Mouse (Mus musculus) ES-Bruce4 (cell line): Measurements from ENCODE around the gene Cdc42ep1. TPM values are rescaled to one million over a fixed set of nuclear protein-coding genes. Genes with fewer than 3 reads are reported as not detected.

Experiments
- H3K27ac ChIP-seq: 2 replicates; pipeline ENCODE4 v1.5.1; 2012; ENCODE audit warnings: low read length, inconsistent platforms; ENCODE audit not compliant: insufficient read depth
- H3K27me3 ChIP-seq: 2 replicates; pipeline ENCODE4 v1.6.1; 2012; ENCODE audit warnings: mild to moderate bottlenecking, low read length, inconsistent platforms; ENCODE audit not compliant: control insufficient read depth, poor library complexity, insufficient read depth, severe bottlenecking
- H3K36me3 ChIP-seq: 2 replicates; pipeline ENCODE4 v1.6.1; 2012; ENCODE audit warnings: inconsistent platforms, mild to moderate bottlenecking, low read length, moderate library complexity; ENCODE audit not compliant: control insufficient read depth, poor library complexity, insufficient read depth, severe bottlenecking
- H3K4me1 ChIP-seq: one replicate; pipeline ENCODE4 v1.8.1; 2011; ENCODE audit warnings: low read length; ENCODE audit not compliant: control insufficient read depth, insufficient read depth
- H3K4me3 ChIP-seq: 2 replicates; pipeline ENCODE4 v1.5.1; 2011; ENCODE audit warnings: low read depth, mild to moderate bottlenecking, low read length
- H3K9ac ChIP-seq: 2 replicates; pipeline ENCODE4 v1.6.1; 2012; ENCODE audit warnings: low read depth, mild to moderate bottlenecking, inconsistent platforms; ENCODE audit not compliant: poor library complexity, severe bottlenecking
- H3K9me3 ChIP-seq: replicated peaks from 2 replicates; pipeline ENCODE4 v1.6.1; 2012; ENCODE audit warnings: mild to moderate bottlenecking, low read length, inconsistent platforms; ENCODE audit not compliant: control insufficient read depth, poor library complexity, insufficient read depth, severe bottlenecking
- CTCF ChIP-seq: IDR thresholded peaks from one replicate; pipeline ENCODE4 v1.8.1; 2011; ENCODE audit warnings: low read depth, low read length
- EP300 ChIP-seq: IDR thresholded peaks from 2 replicates; pipeline ENCODE4 v1.6.1; 2011; ENCODE audit warnings: low read depth, low read length; ENCODE audit not compliant: insufficient read depth
- POLR2A ChIP-seq: IDR thresholded peaks from one replicate; pipeline ENCODE4 v1.8.1; 2011; ENCODE audit warnings: low read length; ENCODE audit not compliant: insufficient read depth
- polyA plus RNA-seq: library from polyadenylated mRNA; stranded (reverse); fragments of >200 nt; gene quantifications from 2 replicates; pipeline ENCODE4 v1.2.4, GENCODE M21; 2011; ENCODE audit warnings: low read depth; ENCODE audit not compliant: missing spikeins, insufficient read depth, insufficient read length

Gene Cdc42ep1
- polyA plus RNA-seq, 1 experiment: 9.2 TPM

DNA sequence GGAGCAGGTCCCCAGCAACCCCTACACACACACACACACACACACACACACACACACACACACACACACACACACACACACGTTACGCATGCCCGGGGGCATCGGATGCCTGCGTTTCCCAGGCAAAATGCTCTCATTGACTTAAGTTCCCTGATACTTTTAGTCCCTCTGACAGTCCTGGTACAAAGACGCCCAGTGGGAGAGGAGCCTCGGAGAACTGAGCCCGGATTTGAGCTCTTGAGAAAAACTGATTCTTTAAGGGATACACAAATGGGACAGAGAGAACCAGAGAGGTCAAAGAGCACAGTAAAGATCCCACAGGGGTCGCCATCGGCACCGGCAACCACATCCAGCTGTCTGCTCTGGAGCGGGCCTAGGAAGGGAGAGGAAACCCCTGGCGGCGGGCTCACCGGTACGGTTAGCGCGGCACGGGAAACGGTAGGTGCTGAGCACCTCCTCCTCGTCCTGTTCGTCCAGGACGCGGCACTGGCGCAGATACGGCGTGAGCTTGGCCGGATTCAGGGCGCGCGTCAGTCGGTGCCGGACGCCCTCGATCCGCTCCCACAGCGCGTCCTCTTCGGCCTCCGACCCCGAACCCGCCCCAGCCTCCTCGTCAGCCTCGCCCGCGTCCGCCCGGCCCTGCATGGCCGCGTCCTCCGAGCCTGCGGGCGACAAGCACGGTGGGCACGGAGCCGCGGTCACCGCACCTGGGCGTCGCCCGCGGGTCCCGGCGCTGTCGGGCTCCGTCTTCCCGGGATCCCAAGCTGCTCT is 40.3 kb upstream of the Cdc42ep1 start:
- no peaks in the 10 kb centered on the region for H3K9me3 ChIP-seq
- peak overlapping the region; percentile 79 for H3K4me3 ChIP-seq
- no peaks in the 10 kb centered on the region for H3K27me3 ChIP-seq
- peak overlapping the region; percentile 86 for H3K9ac ChIP-seq
- no peak for TF ChIP-seq EP300
- peak; percentile 8 for TF ChIP-seq CTCF
- TF ChIP-seq POLR2A: no peak
- no peak overlapping the region for H3K27ac ChIP-seq
- H3K4me1 ChIP-seq: peaks cover 16% of the 10 kb centered on the region
- no peaks in the 10 kb centered on the region for H3K36me3 ChIP-seq

DNA sequence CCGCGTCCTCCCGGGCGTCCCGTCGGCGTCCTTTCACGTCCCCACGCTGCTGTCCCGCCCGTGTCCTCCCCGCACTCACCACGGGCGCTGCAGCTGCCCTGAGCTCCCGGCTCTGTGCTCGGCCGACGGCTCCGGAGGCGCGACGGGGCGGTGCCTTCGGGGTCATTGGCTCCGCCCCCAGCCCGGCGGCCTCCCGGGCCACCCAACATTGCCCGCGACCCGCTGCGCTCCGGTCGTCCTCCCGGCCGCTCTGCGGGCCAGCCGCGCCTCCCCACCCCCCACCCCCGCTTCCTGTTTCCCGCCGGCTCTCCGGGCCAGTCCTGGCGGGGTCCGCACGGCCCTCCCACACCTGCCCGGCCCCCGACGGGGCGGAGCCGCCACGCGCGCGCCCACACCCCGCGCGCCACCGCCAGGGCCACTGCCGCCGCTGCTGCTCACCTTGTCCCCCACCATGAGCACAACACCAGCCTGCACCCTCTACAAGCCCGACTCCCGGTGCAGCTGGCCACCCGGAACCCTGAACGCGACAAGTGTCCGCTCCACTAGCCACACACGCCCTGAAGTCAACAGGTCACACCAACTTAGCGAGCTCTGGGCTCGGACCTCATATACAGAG is 39.5 kb upstream of the Cdc42ep1 start, which contains the start of gene Card10:
TSS of gene Card10 (minus strand) at position 267 of the 616 bp plus-strand sequence.
- TF ChIP-seq EP300: 0 out of 2 replicates have a peak, but pooled peaks have one; percentile 27
- TF ChIP-seq CTCF: no peak
- Histone ChIP-seq H3K27ac (peak within 1 kb of the TSS; percentile 98), H3K27me3 (no peaks in the 10 kb centered on the region), H3K9ac (peak within 1 kb of the TSS; percentile 86), H3K4me1 (peaks cover 19% of the 10 kb centered on the region), H3K4me3 (peak within 1 kb of the TSS; percentile 79), H3K36me3 (no peaks in the 10 kb centered on the region), H3K9me3 (no peaks in the 10 kb centered on the region)

DNA sequence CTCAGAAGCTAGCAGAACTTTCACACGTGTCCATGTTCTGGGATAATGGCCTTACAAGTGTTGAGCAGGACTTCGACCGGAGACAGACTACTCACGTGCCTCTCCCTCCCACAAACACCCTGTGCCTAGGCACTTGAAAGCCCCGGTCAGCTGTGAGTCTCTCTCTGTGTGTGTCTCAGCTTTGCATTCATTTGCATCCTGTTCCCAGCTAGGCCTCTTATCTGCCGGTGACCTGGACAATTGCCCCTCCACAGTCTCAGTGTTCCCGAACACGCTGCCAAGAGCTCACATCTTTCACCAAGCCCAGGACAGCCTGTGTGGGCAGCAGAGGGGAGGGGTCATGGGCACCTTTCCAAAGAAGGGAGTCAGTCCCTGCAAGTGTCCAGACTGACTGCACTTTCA is 38.9 kb upstream of the Cdc42ep1 start:
- TF ChIP-seq EP300: no peak
- no peak for TF ChIP-seq CTCF
- no peak for TF ChIP-seq POLR2A
- Histone ChIP-seq H3K36me3 (no peaks in the 10 kb centered on the region), H3K27me3 (no peaks in the 10 kb centered on the region), H3K27ac (peak overlapping the region; percentile 98), H3K9me3 (no peaks in the 10 kb centered on the region), H3K4me1 (peaks cover 19% of the 10 kb centered on the region), H3K9ac (no peak overlapping the region), H3K4me3 (no peak overlapping the region; the same call in none of the 2 replicates)

DNA sequence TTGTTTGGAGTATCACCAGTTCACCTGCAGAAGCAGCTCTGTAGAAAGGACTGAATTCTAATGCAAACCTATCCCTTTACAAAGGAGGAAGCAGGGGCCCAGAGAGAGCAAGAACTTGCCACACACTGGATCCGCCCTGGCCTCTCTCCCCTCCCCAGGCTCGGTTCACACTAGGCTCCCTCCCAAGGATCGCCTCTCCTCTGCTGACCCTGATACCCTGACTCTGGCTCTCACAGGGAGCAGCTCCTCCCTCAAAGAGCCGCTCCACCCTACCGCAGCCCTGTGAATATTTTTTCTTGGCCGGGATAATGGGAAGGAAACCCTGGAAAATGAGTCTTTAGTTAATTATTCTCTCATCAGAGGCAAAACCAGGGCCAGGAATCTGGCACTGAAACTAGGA is 38.1 kb upstream of the Cdc42ep1 start:
- peak; percentile 76; the same call in 1 of the 2 replicates for TF ChIP-seq EP300
- TF ChIP-seq POLR2A: no peak
- H3K4me3 ChIP-seq: no peak overlapping the region
- peaks cover 20% of the 10 kb centered on the region for H3K4me1 ChIP-seq
- no peak overlapping the region for H3K9ac ChIP-seq
- no peaks in the 10 kb centered on the region for H3K36me3 ChIP-seq
- H3K27ac ChIP-seq: peak overlapping the region; percentile 98
- H3K9me3 ChIP-seq: no peaks in the 10 kb centered on the region
- no peaks in the 10 kb centered on the region for H3K27me3 ChIP-seq

DNA sequence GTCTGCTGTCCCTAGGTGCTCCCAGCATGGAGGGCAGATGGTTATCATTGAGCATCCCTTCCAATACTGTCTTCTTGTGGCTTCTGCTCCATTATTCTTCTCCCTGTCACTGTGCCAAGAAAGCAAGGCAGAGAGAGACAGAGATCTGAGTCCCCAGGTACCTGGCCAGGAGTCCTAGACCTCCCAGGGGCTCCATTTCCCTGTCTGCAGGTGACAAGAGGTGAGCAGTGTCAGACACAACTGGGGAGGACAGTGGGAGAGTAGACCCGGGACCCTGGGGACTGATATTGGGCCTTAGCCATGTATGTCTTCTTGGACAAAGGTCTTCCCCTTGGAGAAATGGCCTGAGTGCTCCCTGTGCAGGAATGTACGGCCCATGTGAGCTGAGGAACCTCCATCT is 37.1 kb upstream of the Cdc42ep1 start:
- no peaks in the 10 kb centered on the region for H3K36me3 ChIP-seq
- no peaks in the 10 kb centered on the region for H3K27me3 ChIP-seq
- H3K9me3 ChIP-seq: no peaks in the 10 kb centered on the region
- no peak for TF ChIP-seq CTCF
- TF ChIP-seq POLR2A: no peak
- TF ChIP-seq EP300: no peak
- peaks cover 25% of the 10 kb centered on the region for H3K4me1 ChIP-seq
- no peak overlapping the region for H3K4me3 ChIP-seq
- H3K27ac ChIP-seq: peak overlapping the region; percentile 47; the same call in 1 of the 2 replicates
- no peak overlapping the region for H3K9ac ChIP-seq

DNA sequence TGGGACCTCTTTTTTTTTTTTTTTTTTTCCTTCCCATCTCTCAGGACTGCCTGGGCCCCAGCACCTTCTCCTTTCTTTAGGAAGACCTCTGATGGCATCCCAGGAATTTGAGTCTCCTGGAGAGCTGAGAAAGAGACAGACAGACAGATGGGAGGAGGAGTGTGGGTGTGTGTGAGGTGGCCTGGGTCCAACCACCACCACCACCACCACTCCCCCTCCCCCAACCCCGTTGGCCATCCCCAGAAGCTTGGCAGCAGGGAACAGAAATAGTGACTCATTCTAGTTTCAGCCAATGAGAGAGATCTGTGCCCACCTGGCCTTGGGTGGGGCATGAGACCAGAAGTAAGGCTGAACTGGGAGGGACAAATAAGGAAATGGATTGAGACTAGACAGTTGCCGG is 35.8 kb upstream of the Cdc42ep1 start:
- Histone ChIP-seq H3K27me3 (no peaks in the 10 kb centered on the region), H3K9ac (no peak overlapping the region), H3K4me1 (peaks cover 25% of the 10 kb centered on the region), H3K4me3 (no peak overlapping the region), H3K27ac (peak overlapping the region; percentile 71; the same call in 1 of the 2 replicates), H3K9me3 (no peaks in the 10 kb centered on the region), H3K36me3 (no peaks in the 10 kb centered on the region)
- TF ChIP-seq CTCF: no peak
- TF ChIP-seq EP300: peak; percentile 72; the same call in 1 of the 2 replicates
